9 mouse cellular contexts compared by ENCODE assay signal in genomic region chr11:104590148-104590547, GRCm38 (mm10). TPM values are rescaled to one million over a fixed set of nuclear protein-coding genes. Genes with fewer than 3 reads are reported as not detected.
DNase-seq lines count a peak whose midpoint lies in the region; ATAC-seq and TF ChIP-seq lines count a peak whose summit lies in the region.
"Had no signal": no experiment of that assay in that cellular context is flagged by ENCODE, and none has a peak within 500 bp of the region (broad histone marks: within the 10 kb centered on the region; RNA-seq: fewer than 3 reads in every experiment).

No protein-coding gene starts in this region.

- peak; percentile 94 for DNase-seq in brain, adult 2 months (ENCODE audit: low read depth, low spot score)
- peak; percentile 88 for DNase-seq in kidney, postnatal 10 days
- DNase-seq in liver, embryonic 11.5 days (ENCODE audit: low spot score): peak; percentile 70

- under 1% methylated on average over 8 of the region's 8 CpGs for WGBS in heart, embryonic 13.5 days
- 1% methylated on average over 8 of the region's 8 CpGs for WGBS in liver, embryonic 11.5 days
- whole genome bisulfite sequencing in neural tube, embryonic 14.5 days: 4% methylated on average over 8 of the region's 8 CpGs

- H3K9me3 ChIP-seq in ES-Bruce4 (replicated peaks; ENCODE audit: control insufficient read depth, insufficient read depth, low read length, poor library complexity, severe bottlenecking): no peaks in the 10 kb centered on the region
- no peaks in the 10 kb centered on the region for H3K9me3 ChIP-seq in heart, embryonic 13.5 days
- no peaks in the 10 kb centered on the region for H3K9me3 ChIP-seq in liver, embryonic 11.5 days (ENCODE audit: control insufficient read depth, low read length)
- H3K9me3 ChIP-seq in neural tube, embryonic 14.5 days (ENCODE audit: control insufficient read depth, low read length): no peaks in the 10 kb centered on the region

- no peak overlapping the region for H3K27ac ChIP-seq in ES-Bruce4 (ENCODE audit: insufficient read depth, low read length)
- H3K27ac ChIP-seq in heart, embryonic 13.5 days (replicated peaks): no peak overlapping the region
- H3K27ac ChIP-seq in liver, embryonic 11.5 days (ENCODE audit: low read depth, low read length): no peak overlapping the region
- no peak overlapping the region for H3K27ac ChIP-seq in neural tube, embryonic 14.5 days (ENCODE audit: low read depth, low read length)
- no peak overlapping the region for H3K27ac ChIP-seq in testis, adult 2 months (ENCODE audit: control insufficient read depth, insufficient read depth, low read depth, low read length)
- H3K27ac ChIP-seq: neural tube, embryonic 12.5 days had no signal

- ATAC-seq in erythroblast, adult 5-6 weeks (replicated peaks; ENCODE audit: low FRiP score, poor library complexity, severe bottlenecking): peak; percentile 87
- peak; percentile 45; the same call in 1 of the 2 replicates for ATAC-seq in heart, embryonic 13.5 days (ENCODE audit: extremely low read depth, insufficient number of reproducible peaks, low FRiP score, low TSS enrichment)
- ATAC-seq in liver, embryonic 11.5 days (replicated peaks; ENCODE audit: low FRiP score): peak; percentile 73
- ATAC-seq in neural tube, embryonic 14.5 days (ENCODE audit: low read depth): peak; percentile 86

- H3K36me3 ChIP-seq in ES-Bruce4 (ENCODE audit: control insufficient read depth, insufficient read depth, low read length, poor library complexity, severe bottlenecking): no peaks in the 10 kb centered on the region
- peaks cover 33% of the 10 kb centered on the region for H3K36me3 ChIP-seq in heart, embryonic 13.5 days
- H3K36me3 ChIP-seq in liver, embryonic 11.5 days (ENCODE audit: control insufficient read depth, insufficient read depth, low read length): no peaks in the 10 kb centered on the region
- no peaks in the 10 kb centered on the region for H3K36me3 ChIP-seq in neural tube, embryonic 14.5 days (ENCODE audit: control insufficient read depth, insufficient read depth, low read length)
- H3K36me3 ChIP-seq in testis, adult 2 months (ENCODE audit: control insufficient read depth, insufficient read depth, low read length): no peaks in the 10 kb centered on the region
- H3K36me3 ChIP-seq: neural tube, embryonic 12.5 days had no signal

- no peak overlapping the region for H3K4me3 ChIP-seq in ES-Bruce4 (ENCODE audit: low read depth, low read length)
- no peak overlapping the region for H3K4me3 ChIP-seq in heart, embryonic 13.5 days
- H3K4me3 ChIP-seq in liver, embryonic 11.5 days (ENCODE audit: low read depth, low read length): no peak overlapping the region
- H3K4me3 ChIP-seq in neural tube, embryonic 14.5 days (ENCODE audit: low read depth, low read length): no peak overlapping the region
- no peak overlapping the region for H3K4me3 ChIP-seq in testis, adult 2 months (ENCODE audit: control insufficient read depth, low read depth, low read length)
- H3K4me3 ChIP-seq: neural tube, embryonic 12.5 days had no signal

- H3K4me1 ChIP-seq in ES-Bruce4 (ENCODE audit: control insufficient read depth, insufficient read depth, low read length): no peaks in the 10 kb centered on the region
- peaks cover 10% of the 10 kb centered on the region for H3K4me1 ChIP-seq in heart, embryonic 13.5 days
- H3K4me1 ChIP-seq in liver, embryonic 11.5 days (replicated peaks; ENCODE audit: control insufficient read depth, insufficient read depth, low read length): no peaks in the 10 kb centered on the region
- no peaks in the 10 kb centered on the region for H3K4me1 ChIP-seq in neural tube, embryonic 14.5 days (ENCODE audit: control insufficient read depth, insufficient read depth, low read length)
- H3K4me1 ChIP-seq in testis, adult 2 months (ENCODE audit: control insufficient read depth, insufficient read depth, low read length): peaks cover 2% of the 10 kb centered on the region
- H3K4me1 ChIP-seq: neural tube, embryonic 12.5 days had no signal

- no peaks in the 10 kb centered on the region for H3K27me3 ChIP-seq in ES-Bruce4 (ENCODE audit: control insufficient read depth, insufficient read depth, low read length, poor library complexity, severe bottlenecking)
- H3K27me3 ChIP-seq in heart, embryonic 13.5 days (replicated peaks): no peaks in the 10 kb centered on the region
- H3K27me3 ChIP-seq in liver, embryonic 11.5 days (replicated peaks; ENCODE audit: control insufficient read depth, insufficient read depth, low read length): no peaks in the 10 kb centered on the region
- H3K27me3 ChIP-seq in neural tube, embryonic 14.5 days (ENCODE audit: control insufficient read depth, insufficient read depth, low read length): no peaks in the 10 kb centered on the region
- no peaks in the 10 kb centered on the region for H3K27me3 ChIP-seq in testis, adult 2 months (ENCODE audit: control insufficient read depth, insufficient read depth, low read length)
- H3K27me3 ChIP-seq: neural tube, embryonic 12.5 days had no signal

- no peak for TF ChIP-seq EP300 in ES-Bruce4 (IDR thresholded peaks at IDR 0.05; ENCODE audit: insufficient read depth, low read depth, low read length)

- H3K4me2 ChIP-seq in heart, embryonic 13.5 days: no peak overlapping the region
- H3K4me2 ChIP-seq in liver, embryonic 11.5 days: no peak overlapping the region
- H3K4me2 ChIP-seq in neural tube, embryonic 14.5 days (ENCODE audit: low read depth, low read length): no peak overlapping the region
- H3K4me2 ChIP-seq: neural tube, embryonic 12.5 days had no signal

- TF ChIP-seq POLR2A in ES-Bruce4 (IDR thresholded peaks at IDR 0.05; ENCODE audit: insufficient read depth, low read length): no peak
- no peak for TF ChIP-seq POLR2A in testis, adult 2 months (IDR thresholded peaks at IDR 0.05; ENCODE audit: control insufficient read depth, low read depth, low read length)

- H3K9ac ChIP-seq in ES-Bruce4 (ENCODE audit: low read depth, poor library complexity, severe bottlenecking): no peak overlapping the region
- no peak overlapping the region for H3K9ac ChIP-seq in heart, embryonic 13.5 days
- no peak overlapping the region for H3K9ac ChIP-seq in liver, embryonic 11.5 days (ENCODE audit: low read depth, low read length)
- H3K9ac ChIP-seq in neural tube, embryonic 14.5 days (replicated peaks; ENCODE audit: low read depth, low read length): no peak overlapping the region
- H3K9ac ChIP-seq: neural tube, embryonic 12.5 days had no signal

- peak; percentile 94 for TF ChIP-seq CTCF in ES-Bruce4 (IDR thresholded peaks at IDR 0.05; ENCODE audit: low read depth, low read length)
- TF ChIP-seq CTCF in testis, adult 2 months (IDR thresholded peaks at IDR 0.05; ENCODE audit: control insufficient read depth, insufficient read depth, insufficient replicate concordance, low read depth, low read length): peak; percentile 76; the same call in 1 of the 2 replicates

RNA-seq across cellular contexts. Expression of gene Itgb3, which starts 17.7 kb away (rescaled TPM):
- 5.1 and 5.8 TPM in 2 replicates for polyA plus RNA-seq in ES-Bruce4 (2011; ENCODE audit: insufficient read depth, insufficient read length, low read depth, missing spikeins)
- 0.84 and 4.2 TPM in 2 replicates for total RNA-seq in erythroblast, adult 5-6 weeks (2015; ENCODE audit: low replicate concordance)
- total RNA-seq in erythroblast, adult 5-6 weeks (2017; ENCODE audit: low replicate concordance): 3.0 and 3.1 TPM in 2 replicates
- 5.0 and 5.1 TPM in 2 replicates for polyA plus RNA-seq in heart, embryonic 13.5 days (2015; fragmentation: Nextera tagmentation; extraction: Ambion mirVana)
- 16.2 and 16.4 TPM in 2 replicates for polyA plus RNA-seq in liver, embryonic 11.5 days (2014; fragmentation: Nextera tagmentation; extraction: Ambion mirVana)
- 0.40 and 0.93 TPM in 2 replicates for polyA plus RNA-seq in neural tube, embryonic 14.5 days (2014; fragmentation: Nextera tagmentation; extraction: Ambion mirVana)
- polyA plus RNA-seq in testis, adult 2 months (2012; rRNA removed): 1.3 and 1.4 TPM in 2 replicates

RNA-seq across cellular contexts. Expression of gene Myl4, which starts 39.7 kb away (rescaled TPM):
- 3.8 and 4.3 TPM in 2 replicates for polyA plus RNA-seq in ES-Bruce4 (2011; ENCODE audit: insufficient read depth, insufficient read length, low read depth, missing spikeins)
- not detected in 2 replicates for total RNA-seq in erythroblast, adult 5-6 weeks (2015; ENCODE audit: low replicate concordance)
- not detected in 2 replicates for total RNA-seq in erythroblast, adult 5-6 weeks (2017; ENCODE audit: low replicate concordance)
- 2,381 and 2,697 TPM in 2 replicates for polyA plus RNA-seq in heart, embryonic 13.5 days (2015; fragmentation: Nextera tagmentation; extraction: Ambion mirVana)
- polyA plus RNA-seq in liver, embryonic 11.5 days (2014; fragmentation: Nextera tagmentation; extraction: Ambion mirVana): 11.9 and 30.4 TPM in 2 replicates
- 4.1 and 6.0 TPM in 2 replicates for polyA plus RNA-seq in neural tube, embryonic 14.5 days (2014; fragmentation: Nextera tagmentation; extraction: Ambion mirVana)
- 57.4 and 63.7 TPM in 2 replicates for polyA plus RNA-seq in testis, adult 2 months (2012; rRNA removed)

RNA-seq across cellular contexts. Expression of gene Cdc27, which starts 39.7 kb away (rescaled TPM):
- 92.9 and 95.2 TPM in 2 replicates for polyA plus RNA-seq in ES-Bruce4 (2011; ENCODE audit: insufficient read depth, insufficient read length, low read depth, missing spikeins)
- total RNA-seq in erythroblast, adult 5-6 weeks (2015; ENCODE audit: low replicate concordance): 32.6 and 41.5 TPM in 2 replicates
- 23.7 and 28.3 TPM in 2 replicates for total RNA-seq in erythroblast, adult 5-6 weeks (2017; ENCODE audit: low replicate concordance)
- polyA plus RNA-seq in heart, embryonic 13.5 days (2015; fragmentation: Nextera tagmentation; extraction: Ambion mirVana): 31.7 TPM in 2 replicates
- polyA plus RNA-seq in liver, embryonic 11.5 days (2014; fragmentation: Nextera tagmentation; extraction: Ambion mirVana): 41.6 and 45.9 TPM in 2 replicates
- 43.2 and 49.3 TPM in 2 replicates for polyA plus RNA-seq in neural tube, embryonic 14.5 days (2014; fragmentation: Nextera tagmentation; extraction: Ambion mirVana)
- polyA plus RNA-seq in testis, adult 2 months (2012; rRNA removed): 24.9 and 29.5 TPM in 2 replicates

Comparison
In these comparisons a context has a peak if more than half of its experiments do, and no peak if none do; other contexts are left out.
1. RNA of gene Myl4, which starts 39.7 kb away (polyA plus RNA-seq): 2,381 to 2,697 TPM in heart, embryonic 13.5 days; 57.4 to 63.7 TPM in testis, adult 2 months, 11.9 to 30.4 TPM in liver, embryonic 11.5 days, 4.1 to 6.0 TPM in neural tube, embryonic 14.5 days and 3.8 to 4.3 TPM in ES-Bruce4; every median in the first group is over 10 times any median in the second.
2. Peak in every context shown above with its lines, with median percentiles within 50 percentile points of each other: DNase-seq and ATAC-seq.